Mouse (Mus musculus): ENCODE data around the gene Golgb1.

Gene Golgb1

DNA sequence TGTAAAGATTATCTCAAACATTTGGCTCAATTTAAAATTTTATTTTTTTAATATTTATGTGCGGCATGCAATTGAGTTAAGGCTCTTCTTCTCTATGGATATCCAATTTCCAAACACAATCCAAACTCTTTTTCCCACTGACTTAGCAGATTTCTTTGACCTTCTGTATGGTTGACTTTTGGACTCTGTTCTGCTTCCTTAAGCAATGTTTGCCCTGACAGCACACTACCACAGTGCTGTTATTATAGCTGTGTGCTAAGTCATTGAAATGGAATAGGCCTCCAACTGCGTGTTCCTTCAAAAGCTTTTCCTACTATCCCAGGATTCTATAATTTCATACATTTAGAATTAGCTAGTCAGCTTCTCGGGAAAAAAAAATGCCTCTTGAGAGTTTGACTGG, 68.7 kb downstream of the Golgb1 start:
- no peak for DNase-seq (ENCODE audit: low spot score)

DNA sequence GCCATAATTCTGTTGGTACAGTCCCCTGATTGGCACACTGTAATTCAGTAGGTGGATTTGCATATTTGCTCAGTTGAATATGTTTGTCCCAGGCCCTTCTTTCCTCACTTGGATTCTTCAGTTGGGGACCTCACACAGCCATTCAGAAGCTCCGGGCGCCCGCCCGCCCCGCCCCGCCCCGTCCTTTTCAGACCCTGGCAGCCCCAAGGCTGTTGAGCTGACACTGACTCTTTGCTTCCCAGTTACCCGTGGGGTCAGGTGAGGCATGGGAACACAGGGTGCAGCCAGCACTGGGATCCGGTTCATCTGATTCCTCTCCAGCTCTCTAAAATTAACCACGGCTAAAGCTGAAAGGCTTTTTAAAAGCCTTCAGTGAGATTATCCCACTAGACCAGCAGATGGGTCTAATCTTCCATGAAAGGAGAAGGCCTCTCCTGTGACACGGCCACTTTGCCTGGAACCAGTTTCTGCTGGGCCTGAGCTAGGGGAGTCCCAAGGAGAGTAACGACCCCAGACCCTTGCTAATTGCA, 70.0 kb downstream of the Golgb1 start:
- DNase-seq (ENCODE audit: low spot score): no peak

GRCm38 (mm10) chr16:36946459-36947159, 71.7 kb downstream of the Golgb1 start:
- DNase-seq (ENCODE audit: low spot score): no peak

DNA sequence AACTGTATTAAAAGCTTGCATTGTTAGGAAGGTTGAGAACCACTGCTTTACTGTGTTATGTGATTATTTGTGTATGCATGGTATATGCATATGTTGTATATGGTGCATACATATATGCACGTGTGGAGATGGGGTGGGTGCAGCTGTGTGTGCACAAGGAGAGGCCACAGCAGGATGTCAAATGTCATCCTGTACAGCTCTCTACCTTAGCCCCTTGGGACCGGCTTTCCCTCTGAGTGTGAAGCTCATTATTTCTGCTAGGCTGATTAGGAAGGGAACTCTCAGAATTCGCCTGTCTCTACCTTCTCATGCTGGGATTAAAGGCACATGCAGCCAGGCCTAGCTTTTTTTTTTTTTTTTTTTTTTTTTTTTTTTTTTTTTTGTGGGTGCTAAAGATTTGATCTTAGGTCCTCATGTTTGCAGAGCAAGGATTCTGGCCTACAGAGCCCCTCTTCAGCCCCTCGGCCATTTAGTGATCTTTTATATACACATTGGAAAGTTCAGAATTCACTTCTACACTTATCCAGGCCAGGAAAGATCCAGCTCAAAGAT, 72.8 kb downstream of the Golgb1 start:
- DNase-seq (ENCODE audit: low spot score): no peak

GRCm38 (mm10) chr16:36949614-36950336, 74.8 kb downstream of the Golgb1 start:
- no peak for DNase-seq (ENCODE audit: low spot score)

GRCm38 (mm10) chr16:36951029-36951428, 76.1 kb downstream of the Golgb1 start:
- no peak for DNase-seq (ENCODE audit: low spot score)

DNA sequence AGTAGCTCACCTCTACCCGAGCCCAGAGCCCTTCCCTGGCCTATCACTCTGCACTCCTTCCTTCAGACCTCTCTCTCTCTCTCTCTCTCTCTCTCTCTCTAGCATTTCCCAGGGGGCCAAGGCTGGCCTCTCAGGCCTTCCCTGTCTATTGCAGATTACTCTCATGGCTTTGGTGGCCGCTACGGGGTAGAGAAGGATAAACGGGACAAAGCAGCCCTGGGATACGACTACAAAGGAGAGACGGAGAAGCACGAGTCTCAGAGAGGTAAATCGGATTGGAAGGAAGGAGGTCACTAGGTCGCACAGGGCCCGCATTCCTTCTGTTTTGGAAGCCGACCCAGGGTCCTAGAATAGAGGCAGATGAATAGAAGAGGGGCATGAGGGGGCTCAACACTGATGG, 80.2 kb downstream of the Golgb1 start:
- no peak for DNase-seq (ENCODE audit: low spot score)

GRCm38 (mm10) chr16:36963415-36963814, 88.5 kb downstream of the Golgb1 start:
- no peak for DNase-seq (ENCODE audit: low spot score)

GRCm38 (mm10) chr16:36979127-36979526, 104.2 kb downstream of the Golgb1 start:
- no peak for DNase-seq (ENCODE audit: low spot score)

All from urinary bladder, postnatal 25 days (tissue).